Mouse (Mus musculus) Patski (cell line): Measurements from ENCODE around the gene Arfgap1. TPM values are rescaled to one million over a fixed set of nuclear protein-coding genes. Genes with fewer than 3 reads are reported as not detected.

ENCODE experiments used
- ATAC-seq: fragments of 100-300 bp; one replicate; pipeline ENCODE4 v1.8.0; 2021
- CTCF ChIA-PET: fragments of 350-600 bp; sonication (Branson Sonifier 250); formaldehyde crosslinking; loops from one replicate; lab custom pipeline; 2022; ENCODE audit warnings: inconsistent platforms; lab: Charles Lee
- POLR2A ChIA-PET: fragments of 350-600 bp; sonication (Branson Sonifier 250); formaldehyde crosslinking; loops from one replicate; lab custom pipeline; 2022; ENCODE audit warnings: antibody characterized with exemption, inconsistent platforms; lab: Charles Lee
- DNase-seq: peaks from one replicate; pipeline ENCODE4 v3.0.0-alpha.2; 2011; ENCODE audit warnings: low read depth, low spot score
- H3K27me3 ChIP-seq: fragments of 371-371 bp; one replicate; pipeline ENCODE4 v1.5.1; 2021
- CTCF ChIP-seq: fragments of 100-300 bp; IDR thresholded peaks from one replicate; pipeline ENCODE4 v1.5.1; 2021
- in situ Hi-C: fragments of 300-500 bp; cut with MboI; formaldehyde crosslinking; loops from 3 replicates; pipeline ENCODE4 v1.11.1; 2018; ENCODE audit warnings: low pct_unique_long_range_greater_than_20kb, mixed read lengths
- polyA plus RNA-seq: library from polyadenylated mRNA; unstranded; gene quantifications from one replicate; pipeline ENCODE4 v1.2.3, GENCODE M21; 2021

The Arfgap1 gene
- polyA plus RNA-seq, 1 experiment from 2014 or later: 56.2 TPM

DNA sequence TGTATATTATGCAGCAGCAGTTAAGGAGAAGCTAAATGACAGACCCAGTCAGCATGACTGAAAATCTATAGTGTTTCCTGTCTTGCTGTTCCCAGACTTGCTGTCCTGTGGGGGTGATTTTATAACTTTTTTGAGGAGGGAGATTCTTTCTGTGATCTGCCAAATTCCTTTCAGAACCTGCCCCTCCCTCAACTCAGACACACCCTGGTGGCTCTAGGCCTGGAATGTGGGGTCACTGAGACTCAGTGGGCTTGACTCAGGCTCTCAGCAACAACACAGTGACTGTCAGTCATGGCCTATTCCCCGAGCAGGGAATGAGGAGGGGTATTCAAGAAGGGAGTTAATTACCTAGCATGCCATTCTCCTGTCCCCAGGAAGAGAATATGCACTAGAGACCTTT is 17.1 kb upstream of the Arfgap1 start:
- DNase-seq: no peak
- TF ChIP-seq CTCF: no peak
- POLR2A ChIA-PET: no interaction called here
- ATAC-seq: no peak
- CTCF ChIA-PET: interaction anchor here (1.8 kb wide), 1 partner anchor 14 kb away, joined by 5 read pairs; no protein-coding TSS in a partner anchor
- in situ Hi-C loops: no loop called here
- no peaks in the 10 kb centered on the region for H3K27me3 ChIP-seq

GRCm38 (mm10) chr2:180952731-180953171 is 14.3 kb upstream of the Arfgap1 start:
- TF ChIP-seq CTCF: no peak
- in situ Hi-C loops: no loop called here
- ChIA-PET CTCF (interaction anchor here (1.1 kb wide), 1 partner anchor 14 kb away, joined by 3 read pairs; no protein-coding TSS in a partner anchor), POLR2A (interaction anchor here (0.6 kb wide), 1 partner anchor 24 kb away, joined by 3 read pairs; the partner anchor contains the start of gene Birc7)
- H3K27me3 ChIP-seq: no peaks in the 10 kb centered on the region
- ATAC-seq (no peak), DNase-seq (no peak)

- DNase-seq (no peak), ATAC-seq (no peak)
- ChIA-PET POLR2A (no interaction called here), CTCF (interaction anchor here (3.0 kb wide), 1 partner anchor 10 kb away, joined by 23 read pairs; no protein-coding TSS in a partner anchor)
- no peak for TF ChIP-seq CTCF
- H3K27me3 ChIP-seq: no peaks in the 10 kb centered on the region
- in situ Hi-C loops: no loop called here
These were observed 13.4 kb upstream of the Arfgap1 start for GRCm38 (mm10) chr2:180953638-180954037.

DNA sequence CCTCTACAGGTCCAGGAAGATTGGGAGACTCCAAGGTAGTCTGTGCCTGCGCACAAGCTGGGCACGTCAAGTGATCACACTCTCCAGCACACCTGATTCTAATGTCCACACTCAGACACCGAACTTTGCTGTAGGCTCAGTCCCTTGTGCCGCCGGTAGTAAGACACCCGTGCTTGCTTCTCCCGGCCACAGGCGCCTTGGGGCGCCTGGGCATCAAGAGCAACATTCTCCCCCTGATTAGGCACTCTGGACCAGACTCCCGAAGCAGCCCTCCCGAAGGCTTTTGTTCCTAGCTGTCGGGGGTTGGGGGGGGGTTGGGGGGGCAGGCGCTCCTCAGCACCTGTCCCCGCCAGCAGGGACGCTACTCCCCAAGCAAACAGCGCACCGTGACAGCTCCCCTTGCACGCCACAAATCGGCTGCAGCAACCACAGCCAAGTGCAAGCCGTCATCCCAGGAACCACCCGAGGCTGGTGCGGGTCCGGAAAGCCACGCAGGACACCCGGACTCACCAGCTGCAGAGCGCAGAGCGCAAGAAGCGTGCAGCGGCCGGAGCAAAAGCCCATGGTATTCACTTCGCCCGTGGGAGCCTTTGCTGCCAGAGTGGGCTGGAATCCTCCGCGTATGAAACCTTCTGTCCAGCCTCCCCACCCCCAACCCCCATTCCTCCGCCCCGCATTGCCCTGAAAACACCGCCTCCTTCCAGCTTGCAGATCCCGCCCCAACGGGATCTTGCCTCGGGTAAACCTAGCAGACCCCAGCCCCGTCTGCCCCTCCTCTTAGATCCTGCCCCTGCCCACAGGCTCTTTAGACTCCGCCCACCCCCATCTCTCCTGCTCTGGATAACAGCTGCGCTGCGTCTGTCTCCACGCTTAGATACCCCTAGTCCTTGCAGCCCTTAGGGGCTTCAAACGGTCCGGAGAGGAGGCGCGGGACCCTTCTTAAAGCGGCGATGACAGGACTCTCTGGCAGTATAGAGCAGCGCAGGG is 12.7 kb upstream of the Arfgap1 start, which contains the start of gene Nkain4:
Gene Nkain4 (minus strand): TSS at position 639 of the 987 bp plus-strand sequence.
- no peaks in the 10 kb centered on the region for H3K27me3 ChIP-seq

GRCm38 (mm10) chr2:180959605-180960004 is 7.4 kb upstream of the Arfgap1 start:
- TF ChIP-seq CTCF: no peak
- no peaks in the 10 kb centered on the region for H3K27me3 ChIP-seq
- in situ Hi-C loops: loop anchor here (5.0 kb wide), 1 partner anchor 37 kb away; the partner anchor contains the start of gene Ythdf1
- CTCF ChIA-PET: interaction anchor here (10.9 kb wide), 1 partner anchor 32 kb away, joined by 123 read pairs; the partner anchor contains the start of gene Birc7
- DNase-seq: no peak
- peak; percentile 64 for ATAC-seq
- POLR2A ChIA-PET: no interaction called here

More for the DNA sequence above, 12.7 kb upstream of the Arfgap1 start, which contains the start of gene Nkain4:
- peak; percentile 25 for ATAC-seq
- in situ Hi-C loops: no loop called here
- ChIA-PET CTCF (interaction anchor here (3.0 kb wide), 1 partner anchor 10 kb away, joined by 23 read pairs; no protein-coding TSS in a partner anchor), POLR2A (no interaction called here)
- no peak for TF ChIP-seq CTCF
- DNase-seq: no peak

DNA sequence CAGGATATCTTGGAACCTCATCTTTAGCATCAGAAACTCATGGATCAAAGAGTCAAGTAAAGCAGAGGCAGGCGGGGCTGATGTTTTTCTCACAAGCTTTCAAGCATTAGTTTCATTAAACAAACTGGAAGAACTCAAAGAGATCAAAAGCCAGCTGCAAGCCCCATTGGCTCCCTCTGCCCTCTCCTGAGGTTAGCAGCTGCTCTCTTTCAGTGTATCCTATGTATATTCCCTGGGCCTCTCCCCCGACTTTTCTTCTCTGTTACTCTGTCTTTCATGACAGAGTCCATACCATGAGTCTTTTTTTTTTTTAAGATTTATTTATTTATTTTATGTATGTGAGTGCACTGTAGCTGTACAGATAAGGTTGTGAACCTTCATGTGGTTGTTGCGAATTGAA is 6.8 kb upstream of the Arfgap1 start:
- no peaks in the 10 kb centered on the region for H3K27me3 ChIP-seq
- no peak for TF ChIP-seq CTCF
- no peak for ATAC-seq
- in situ Hi-C loops: loop anchor here (5.0 kb wide), 1 partner anchor 38 kb away; the partner anchor contains the start of gene Ythdf1
- POLR2A ChIA-PET: no interaction called here
- CTCF ChIA-PET: interaction anchor here (1.0 to 10.9 kb wide), 3 partner anchors 28 to 146 kb away, joined by 3 to 123 read pairs (median 4); partner anchors contain the start of gene Birc7
- no peak for DNase-seq

GRCm38 (mm10) chr2:180962616-180963308 is 4.3 kb upstream of the Arfgap1 start:
- CTCF ChIA-PET: interaction anchor here (1.1 to 10.9 kb wide), 6 partner anchors 8 to 41 kb away, joined by 3 to 123 read pairs (median 10); partner anchors contain the start of genes Birc7, Nkain4 and Ythdf1
- H3K27me3 ChIP-seq: no peaks in the 10 kb centered on the region
- POLR2A ChIA-PET: interaction anchor here (0.7 kb wide), 2 partner anchors 42 to 181 kb away, joined by 4 to 7 read pairs; partner anchors contain the start of gene Ythdf1
- TF ChIP-seq CTCF: no peak
- DNase-seq: no peak
- ATAC-seq: no peak
- in situ Hi-C loops: loop anchor here (5.0 kb wide), 1 partner anchor 40 kb away; the partner anchor contains the start of gene Ythdf1

- ATAC-seq (no peak), DNase-seq (no peak)
- H3K27me3 ChIP-seq: no peaks in the 10 kb centered on the region
- peak; percentile 95 for TF ChIP-seq CTCF
- CTCF ChIA-PET: interaction anchor here (0.7 to 10.9 kb wide), 15 partner anchors 9 to 175 kb away, joined by 3 to 123 read pairs (median 5); partner anchors contain the start of genes Birc7, Nkain4 and Ythdf1
- POLR2A ChIA-PET: interaction anchor here (2.0 kb wide), 1 partner anchor 43 kb away, joined by 7 read pairs; the partner anchor contains the start of gene Ythdf1
- in situ Hi-C loops: loop anchor here (5.0 kb wide), 1 partner anchor 42 kb away; the partner anchor contains the start of gene Ythdf1
These were observed 3.1 kb upstream of the Arfgap1 start for GRCm38 (mm10) chr2:180963956-180964355.
